Mouse (Mus musculus) right cerebral cortex, postnatal 4 days (tissue): Measurements from ENCODE around the gene Slc4a3.

Experiments
- DNase-seq: peaks from one replicate; pipeline ENCODE4 v3.0.0-alpha.2; 2022

Gene Slc4a3

GRCm38 (mm10) chr1:75608225-75608624, 62.2 kb downstream of the Slc4a3 start:
- no peak for DNase-seq

GRCm38 (mm10) chr1:75608625-75609263, 62.7 kb downstream of the Slc4a3 start:
- DNase-seq, result no peak

GRCm38 (mm10) chr1:75609264-75609662, 63.2 kb downstream of the Slc4a3 start:
- DNase-seq, result no peak

- no peak for DNase-seq
These were observed 64.5 kb downstream of the Slc4a3 start for GRCm38 (mm10) chr1:75610553-75610952.
